Mouse (Mus musculus): Measurements from ENCODE around the gene Gskip. TPM values are rescaled to one million over a fixed set of nuclear protein-coding genes. Genes with fewer than 3 reads are reported as not detected.

Gskip gene
- polyA plus RNA-seq, 1 experiment from 2014 or later, result 30.4 TPM

DNA sequence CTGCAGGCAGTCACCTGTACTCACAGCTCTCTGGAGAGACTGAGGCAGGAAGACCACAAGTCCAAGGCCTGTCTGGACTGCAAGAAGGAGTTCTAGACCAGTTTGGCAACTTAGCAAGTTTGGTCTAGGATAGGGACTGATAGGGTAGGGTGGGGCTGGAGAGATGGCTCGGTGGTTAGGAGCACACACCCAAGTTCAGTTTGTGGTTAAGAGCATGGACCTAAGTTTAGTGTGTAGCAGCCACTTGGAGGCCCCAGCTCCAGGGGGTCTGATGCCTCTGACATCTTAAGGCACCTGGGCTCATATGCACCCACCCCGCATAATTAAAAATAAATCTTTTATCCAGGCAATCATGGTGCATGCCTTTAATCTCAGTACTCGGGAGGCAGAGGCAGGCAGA, 42.6 kb downstream of the Gskip start:
- ATAC-seq (replicated peaks; ENCODE audit: low FRiP score) (no peak), DNase-seq (ENCODE audit: low spot score) (no peak)
- Histone ChIP-seq H3K27ac (ENCODE audit: low read depth, low read length) (no peak overlapping the region), H3K9me3 (ENCODE audit: control insufficient read depth, low read length) (no peaks in the 10 kb centered on the region), H3K36me3 (ENCODE audit: control insufficient read depth, insufficient read depth, low read length) (no peaks in the 10 kb centered on the region), H3K27me3 (ENCODE audit: control insufficient read depth, insufficient read depth, low read length) (no peaks in the 10 kb centered on the region), H3K9ac (ENCODE audit: low read length) (no peak overlapping the region), H3K4me2 (ENCODE audit: low read depth, low read length, severe bottlenecking) (no peak overlapping the region), H3K4me3 (ENCODE audit: low read depth, low read length) (no peak overlapping the region), H3K4me1 (replicated peaks; ENCODE audit: control insufficient read depth, insufficient read depth, low read length) (no peaks in the 10 kb centered on the region)
- 87% methylated on average over 3 of the region's 3 CpGs for WGBS

DNA sequence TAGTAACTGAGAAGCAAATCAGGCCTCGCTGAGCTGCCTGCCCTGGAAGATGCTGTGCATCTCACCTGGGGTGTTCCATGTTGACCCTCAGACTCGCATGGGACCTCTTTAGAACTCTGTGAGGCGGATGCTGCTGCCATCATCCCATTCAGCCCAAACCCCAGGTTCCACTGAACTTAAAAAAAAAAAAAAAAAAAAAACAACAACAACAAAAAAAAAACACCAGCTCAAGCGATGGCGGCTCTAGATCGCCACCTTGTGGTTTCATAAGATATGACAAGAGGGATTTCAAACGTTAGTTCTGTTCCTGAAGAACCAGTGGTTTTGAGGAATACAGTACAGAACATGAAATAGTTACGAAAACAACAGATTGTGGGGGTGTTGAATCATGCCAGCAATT, 43.3 kb downstream of the Gskip start:
- Histone ChIP-seq H3K4me1 (replicated peaks; ENCODE audit: control insufficient read depth, insufficient read depth, low read length) (no peaks in the 10 kb centered on the region), H3K4me2 (ENCODE audit: low read depth, low read length, severe bottlenecking) (no peak overlapping the region), H3K27me3 (ENCODE audit: control insufficient read depth, insufficient read depth, low read length) (no peaks in the 10 kb centered on the region), H3K9me3 (ENCODE audit: control insufficient read depth, low read length) (no peaks in the 10 kb centered on the region), H3K9ac (ENCODE audit: low read length) (no peak overlapping the region), H3K27ac (ENCODE audit: low read depth, low read length) (no peak overlapping the region), H3K36me3 (ENCODE audit: control insufficient read depth, insufficient read depth, low read length) (no peaks in the 10 kb centered on the region), H3K4me3 (ENCODE audit: low read depth, low read length) (no peak overlapping the region)
- ATAC-seq (replicated peaks; ENCODE audit: low FRiP score), result no peak
- peak; percentile 67 for DNase-seq (ENCODE audit: low spot score)
- WGBS, result 25% methylated on average over 8 of the region's 8 CpGs

DNA sequence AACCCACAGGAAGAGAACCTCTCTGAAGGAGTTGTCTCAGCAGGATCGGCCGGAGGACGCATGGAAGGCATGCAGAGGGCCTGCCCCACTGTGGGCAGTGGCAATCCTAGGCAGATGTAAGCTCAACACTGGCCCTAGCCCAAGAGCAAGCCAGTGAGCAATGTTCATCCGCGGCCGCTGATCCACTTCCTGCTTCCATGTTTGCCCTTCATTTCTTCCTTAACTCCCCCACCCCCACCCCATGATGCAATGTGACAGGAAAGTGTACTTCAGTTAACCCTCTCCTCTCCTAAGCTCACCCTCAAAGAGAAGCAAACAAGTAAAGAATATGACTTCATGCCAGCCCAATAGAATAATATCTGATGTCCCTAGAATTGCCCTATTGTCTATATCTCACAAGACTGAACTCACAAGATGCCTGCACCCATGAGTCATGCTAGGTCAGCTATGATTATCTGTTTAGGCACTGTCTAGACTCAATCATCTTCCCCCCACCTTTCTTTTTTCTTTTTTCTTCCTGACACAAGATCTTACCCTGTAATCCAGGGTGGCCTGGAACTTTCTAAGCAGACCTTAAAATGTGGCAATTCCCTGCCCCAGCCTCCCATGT, 46.3 kb downstream of the Gskip start:
- DNase-seq (ENCODE audit: low spot score) (no peak), ATAC-seq (replicated peaks; ENCODE audit: low FRiP score) (no peak)
- Histone ChIP-seq H3K9ac (ENCODE audit: low read length) (no peak overlapping the region), H3K27ac (ENCODE audit: low read depth, low read length) (no peak overlapping the region), H3K4me2 (ENCODE audit: low read depth, low read length, severe bottlenecking) (no peak overlapping the region), H3K4me3 (ENCODE audit: low read depth, low read length) (no peak overlapping the region), H3K27me3 (ENCODE audit: control insufficient read depth, insufficient read depth, low read length) (no peaks in the 10 kb centered on the region), H3K9me3 (ENCODE audit: control insufficient read depth, low read length) (no peaks in the 10 kb centered on the region), H3K4me1 (replicated peaks; ENCODE audit: control insufficient read depth, insufficient read depth, low read length) (no peaks in the 10 kb centered on the region), H3K36me3 (ENCODE audit: control insufficient read depth, insufficient read depth, low read length) (no peaks in the 10 kb centered on the region)
- 83% methylated on average over 6 of the region's 6 CpGs for WGBS

DNA sequence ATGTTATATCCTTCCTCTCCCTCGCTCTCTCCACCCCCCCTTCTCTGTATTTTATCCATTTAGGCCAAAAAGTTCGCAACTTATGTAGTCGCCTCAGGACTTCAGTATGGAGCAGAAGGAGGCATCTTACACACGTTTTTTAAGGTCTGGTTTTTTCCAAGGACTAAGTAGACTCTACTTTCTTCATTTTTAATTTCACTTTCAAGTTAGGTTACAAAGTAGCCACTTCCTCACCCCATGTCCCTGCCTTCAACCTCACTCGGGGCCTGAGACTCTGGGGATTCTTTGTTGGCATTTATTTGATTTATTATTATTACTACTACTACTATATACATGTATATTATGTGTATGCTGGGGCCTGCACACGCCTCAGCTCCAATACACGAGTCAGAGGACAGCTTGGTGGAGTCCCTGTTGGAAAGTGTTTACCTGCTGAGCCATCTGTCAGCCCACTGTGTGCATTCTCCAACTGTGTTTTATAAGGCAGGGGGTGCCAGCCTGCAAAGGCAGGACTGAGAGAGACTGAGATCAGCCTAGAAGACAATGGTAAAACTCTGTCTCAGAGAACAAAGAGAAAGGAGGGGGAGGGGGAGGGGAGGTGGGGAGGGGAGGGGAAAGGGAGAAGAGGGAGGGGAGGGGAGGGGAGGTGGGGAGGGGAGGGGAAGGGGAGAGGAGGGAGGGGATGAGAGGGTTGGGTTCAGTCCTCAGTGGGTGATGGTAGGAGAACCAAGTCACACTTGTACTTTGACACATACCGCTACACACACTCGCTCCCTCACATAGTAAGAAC, 48.9 kb downstream of the Gskip start:
- no peaks in the 10 kb centered on the region for H3K36me3 ChIP-seq (ENCODE audit: control insufficient read depth, insufficient read depth, low read length)
- no peaks in the 10 kb centered on the region for H3K4me1 ChIP-seq (replicated peaks; ENCODE audit: control insufficient read depth, insufficient read depth, low read length)
- no peaks in the 10 kb centered on the region for H3K27me3 ChIP-seq (ENCODE audit: control insufficient read depth, insufficient read depth, low read length)
- WGBS, result 80% methylated on average over 9 of the region's 9 CpGs
- no peak overlapping the region for H3K27ac ChIP-seq (ENCODE audit: low read depth, low read length)
- no peak for ATAC-seq (replicated peaks; ENCODE audit: low FRiP score)
- H3K4me3 ChIP-seq (ENCODE audit: low read depth, low read length), result no peak overlapping the region
- H3K9me3 ChIP-seq (ENCODE audit: control insufficient read depth, low read length), result no peaks in the 10 kb centered on the region
- H3K9ac ChIP-seq (ENCODE audit: low read length), result no peak overlapping the region
- DNase-seq (ENCODE audit: low spot score), result no peak
- no peak overlapping the region for H3K4me2 ChIP-seq (ENCODE audit: low read depth, low read length, severe bottlenecking)

DNA sequence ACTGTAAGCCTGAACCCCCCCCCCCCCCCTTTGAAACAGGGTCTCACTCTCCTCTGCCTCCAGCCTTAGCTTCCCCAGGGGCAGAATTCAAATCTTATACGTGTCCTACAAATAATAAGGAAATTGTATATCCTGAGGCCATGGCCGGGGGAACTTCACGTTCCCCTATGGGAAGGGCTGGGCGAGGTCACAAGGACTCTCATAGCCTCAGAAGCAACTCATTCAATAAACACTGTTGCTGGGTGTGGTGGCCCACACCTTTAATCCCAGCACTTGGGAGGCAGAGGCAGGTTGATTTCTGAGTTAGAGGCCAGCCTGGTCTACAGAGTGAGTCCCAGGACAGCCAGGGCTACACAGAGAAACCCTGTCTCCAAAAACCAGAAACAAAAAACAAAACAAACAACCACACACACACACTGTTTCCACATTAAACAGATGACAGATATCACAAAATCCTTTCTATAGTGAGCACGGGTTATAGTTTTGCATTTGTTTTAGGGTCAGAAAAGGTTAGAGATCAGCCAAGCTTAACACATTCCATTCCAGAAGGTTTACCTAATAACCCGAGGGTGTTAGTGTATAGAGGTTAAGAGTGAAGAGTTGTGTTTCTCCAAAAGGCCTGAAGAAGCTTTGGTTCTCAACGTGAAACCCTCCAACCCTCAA, 50.7 kb downstream of the Gskip start:
- Histone ChIP-seq H3K4me2 (ENCODE audit: low read depth, low read length, severe bottlenecking) (no peak overlapping the region), H3K9ac (ENCODE audit: low read length) (no peak overlapping the region), H3K4me1 (replicated peaks; ENCODE audit: control insufficient read depth, insufficient read depth, low read length) (no peaks in the 10 kb centered on the region), H3K9me3 (ENCODE audit: control insufficient read depth, low read length) (no peaks in the 10 kb centered on the region), H3K27ac (ENCODE audit: low read depth, low read length) (no peak overlapping the region), H3K27me3 (ENCODE audit: control insufficient read depth, insufficient read depth, low read length) (no peaks in the 10 kb centered on the region), H3K4me3 (ENCODE audit: low read depth, low read length) (no peak overlapping the region), H3K36me3 (ENCODE audit: control insufficient read depth, insufficient read depth, low read length) (no peaks in the 10 kb centered on the region)
- DNase-seq (ENCODE audit: low spot score) (no peak), ATAC-seq (replicated peaks; ENCODE audit: low FRiP score) (no peak)
- WGBS, result 81% methylated on average over 7 of the region's 7 CpGs

DNA sequence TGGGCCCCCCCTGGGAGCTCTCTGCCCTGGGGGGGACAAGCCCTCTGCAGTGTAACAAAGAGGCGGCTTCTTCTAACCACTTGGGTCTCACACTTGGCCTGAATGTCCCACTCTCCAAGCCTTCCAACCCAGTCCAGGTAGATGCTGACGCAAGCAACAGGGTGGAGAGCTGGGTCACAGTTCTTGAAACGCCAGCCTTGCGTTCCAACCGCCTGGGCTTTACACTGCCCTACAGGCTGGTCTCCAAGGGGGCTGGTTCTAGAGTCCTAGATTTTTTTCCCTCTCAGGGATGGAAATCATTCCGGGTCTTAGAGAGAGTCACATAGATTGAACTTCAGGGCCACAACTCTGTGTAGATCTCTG, 51.2 kb downstream of the Gskip start:
- Histone ChIP-seq H3K27ac (ENCODE audit: low read depth, low read length) (no peak overlapping the region), H3K36me3 (ENCODE audit: control insufficient read depth, insufficient read depth, low read length) (no peaks in the 10 kb centered on the region), H3K9ac (ENCODE audit: low read length) (no peak overlapping the region), H3K4me3 (ENCODE audit: low read depth, low read length) (no peak overlapping the region), H3K4me1 (replicated peaks; ENCODE audit: control insufficient read depth, insufficient read depth, low read length) (no peaks in the 10 kb centered on the region), H3K27me3 (ENCODE audit: control insufficient read depth, insufficient read depth, low read length) (no peaks in the 10 kb centered on the region), H3K4me2 (ENCODE audit: low read depth, low read length, severe bottlenecking) (no peak overlapping the region), H3K9me3 (ENCODE audit: control insufficient read depth, low read length) (no peaks in the 10 kb centered on the region)
- no peak for ATAC-seq (replicated peaks; ENCODE audit: low FRiP score)
- DNase-seq (ENCODE audit: low spot score), result no peak
- 92% methylated on average over 6 of the region's 6 CpGs for WGBS

DNA sequence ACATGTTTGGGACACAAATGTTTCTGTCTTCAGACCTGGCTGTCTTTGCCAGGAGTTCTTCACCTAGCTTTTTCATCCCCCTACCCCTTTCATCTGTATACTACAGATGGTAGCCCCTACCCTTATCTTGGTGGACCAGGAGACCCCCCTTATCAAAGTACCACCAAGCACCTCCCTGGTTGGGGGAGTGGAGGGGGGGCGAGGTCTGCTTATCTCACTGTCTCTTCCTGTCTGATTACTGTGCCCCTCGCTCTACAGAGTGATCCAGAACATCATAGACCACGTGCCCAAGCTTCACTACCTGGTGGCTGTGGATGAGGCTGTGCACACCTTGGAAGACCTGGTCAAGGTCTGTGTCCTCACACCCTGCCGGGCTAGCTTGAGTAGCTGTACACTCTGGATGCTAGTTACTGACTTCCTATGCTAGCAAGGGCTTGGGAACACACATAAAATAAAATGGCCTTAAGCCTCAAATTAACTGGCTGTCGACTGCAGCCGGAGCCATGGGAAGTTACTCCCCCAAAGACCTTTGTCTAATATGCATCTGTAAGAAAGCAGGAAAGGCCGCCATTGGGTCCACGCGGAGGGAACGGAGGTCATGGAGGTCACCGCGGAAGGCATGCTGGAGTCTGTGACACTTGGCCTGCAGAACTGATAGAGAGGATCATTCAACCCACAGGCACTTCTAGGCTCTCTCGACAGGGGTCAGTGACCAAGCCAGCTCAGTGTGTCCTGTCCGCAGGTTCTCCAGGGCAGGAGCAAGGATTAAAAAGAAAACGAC, 53.9 kb downstream of the Gskip start:
- Histone ChIP-seq H3K9ac (ENCODE audit: low read length) (no peak overlapping the region), H3K4me1 (replicated peaks; ENCODE audit: control insufficient read depth, insufficient read depth, low read length) (no peaks in the 10 kb centered on the region), H3K27me3 (ENCODE audit: control insufficient read depth, insufficient read depth, low read length) (no peaks in the 10 kb centered on the region), H3K4me3 (ENCODE audit: low read depth, low read length) (no peak overlapping the region), H3K36me3 (ENCODE audit: control insufficient read depth, insufficient read depth, low read length) (no peaks in the 10 kb centered on the region), H3K4me2 (ENCODE audit: low read depth, low read length, severe bottlenecking) (no peak overlapping the region), H3K9me3 (ENCODE audit: control insufficient read depth, low read length) (no peaks in the 10 kb centered on the region), H3K27ac (ENCODE audit: low read depth, low read length) (no peak overlapping the region)
- no peak for DNase-seq (ENCODE audit: low spot score)
- WGBS, result 84% methylated on average over 15 of the region's 15 CpGs
- ATAC-seq (replicated peaks; ENCODE audit: low FRiP score), result no peak

DNA sequence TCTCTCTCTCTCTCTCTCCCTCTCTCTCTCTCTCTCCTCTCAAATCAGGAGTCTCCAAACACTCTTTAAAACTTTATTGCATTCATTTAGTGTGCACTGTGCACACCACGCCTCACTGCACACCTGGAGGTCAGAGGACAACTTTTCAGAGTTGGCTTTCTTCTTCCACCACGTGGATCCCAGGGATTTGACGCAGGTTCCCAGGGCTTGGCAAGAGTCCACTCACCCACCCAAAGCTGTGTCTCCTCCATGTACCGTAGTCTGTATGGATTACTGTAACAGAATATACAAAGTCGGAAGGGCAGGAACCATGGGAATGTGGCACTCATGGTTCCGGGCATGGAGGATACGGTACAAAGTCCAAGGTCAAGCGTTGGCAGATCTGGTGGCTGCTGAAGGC, 55.0 kb downstream of the Gskip start:
- Histone ChIP-seq H3K27me3 (ENCODE audit: control insufficient read depth, insufficient read depth, low read length) (no peaks in the 10 kb centered on the region), H3K27ac (ENCODE audit: low read depth, low read length) (no peak overlapping the region), H3K36me3 (ENCODE audit: control insufficient read depth, insufficient read depth, low read length) (no peaks in the 10 kb centered on the region), H3K9ac (ENCODE audit: low read length) (no peak overlapping the region), H3K4me1 (replicated peaks; ENCODE audit: control insufficient read depth, insufficient read depth, low read length) (no peaks in the 10 kb centered on the region), H3K4me2 (ENCODE audit: low read depth, low read length, severe bottlenecking) (no peak overlapping the region), H3K4me3 (ENCODE audit: low read depth, low read length) (no peak overlapping the region), H3K9me3 (ENCODE audit: control insufficient read depth, low read length) (no peaks in the 10 kb centered on the region)
- DNase-seq (ENCODE audit: low spot score) (no peak), ATAC-seq (replicated peaks; ENCODE audit: low FRiP score) (no peak)
- 88% methylated on average over 8 of the region's 8 CpGs for WGBS

Measured in forebrain, embryonic 11.5 days (tissue).